Mouse (Mus musculus): ENCODE data around the gene Irs2. TPM values are rescaled to one million over a fixed set of nuclear protein-coding genes. Genes with fewer than 3 reads are reported as not detected.
A peak's percentile ranks its signal among the peaks of the same experiment; 100 is the strongest.

Gene Irs2
- polyA plus RNA-seq, 1 experiment from 2014 or later = 3.8 TPM

DNA sequence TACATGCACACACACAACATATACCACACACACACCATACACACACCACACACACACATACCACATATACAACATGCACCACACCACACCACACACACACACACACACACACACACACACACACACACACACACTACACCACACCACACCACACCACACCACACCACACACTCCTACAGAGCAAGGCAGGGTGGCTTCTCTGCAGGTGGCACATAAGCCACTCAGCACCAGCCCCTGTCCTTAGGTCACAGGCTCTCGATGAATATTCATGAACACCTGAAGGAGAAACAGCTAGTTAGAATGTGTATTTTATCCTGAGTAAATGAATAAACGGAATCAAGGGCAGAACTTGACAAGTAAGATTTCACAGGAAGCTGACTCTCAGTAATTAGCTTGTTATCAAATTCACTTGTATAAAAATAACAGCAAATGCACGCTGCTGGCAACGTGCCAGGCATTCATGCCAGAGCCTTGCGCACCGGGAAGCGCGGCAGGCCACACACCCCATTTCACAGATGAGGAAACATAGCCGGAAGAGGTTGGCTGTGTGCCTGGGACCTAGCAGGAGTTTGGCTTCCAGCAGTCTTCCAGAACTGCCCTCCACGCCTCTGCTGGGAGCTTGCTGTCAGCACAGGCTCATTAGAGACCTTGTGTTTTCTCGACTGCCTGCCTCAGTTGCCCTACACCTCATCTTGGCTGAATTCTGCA, 54.8 kb downstream of the Irs2 start:
- ATAC-seq = peak; percentile 55; the same call in 1 of the 2 replicates

DNA sequence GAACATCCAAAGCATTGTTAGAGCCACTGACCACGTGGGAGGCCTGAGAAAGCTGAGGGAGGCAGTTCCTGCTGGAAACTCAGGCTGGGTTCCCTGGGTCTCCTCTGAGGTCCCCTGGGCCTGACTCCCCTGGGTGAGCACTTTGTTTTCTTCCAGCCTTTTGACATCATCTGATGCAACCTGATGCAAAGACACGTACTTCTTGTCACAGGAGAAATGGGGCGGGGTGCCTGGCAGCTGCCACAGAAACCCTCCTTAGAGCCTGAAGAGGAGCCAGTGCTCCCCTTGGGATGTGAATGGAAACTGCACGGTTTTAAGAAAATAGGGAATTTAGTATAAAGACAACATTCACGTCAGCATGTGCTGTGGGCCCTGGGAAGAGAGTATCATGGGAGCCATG, 55.6 kb downstream of the Irs2 start:
- no peak overlapping the region for H3K27ac ChIP-seq (ENCODE audit: low read length)
- ATAC-seq = no peak

More for the DNA sequence above, 54.8 kb downstream of the Irs2 start:
- Histone ChIP-seq H3K9me3 (replicated peaks; ENCODE audit: control insufficient read depth, low read length, poor library complexity, severe bottlenecking) (no peaks in the 10 kb centered on the region), H3K27me3 (ENCODE audit: control insufficient read depth, insufficient read depth, low read depth, low read length) (no peaks in the 10 kb centered on the region), H3K36me3 (ENCODE audit: control insufficient read depth, insufficient read depth, low read length) (no peaks in the 10 kb centered on the region), H3K9ac (ENCODE audit: low read depth, low read length) (no peak overlapping the region), H3K4me1 (ENCODE audit: control insufficient read depth, insufficient read depth, low read length) (0 out of 2 replicates have a peak, but pooled peaks cover 8% of the 10 kb centered on the region), H3K4me3 (ENCODE audit: low read depth, low read length) (no peak overlapping the region), H3K4me2 (ENCODE audit: low read length) (no peak overlapping the region), H3K27ac (ENCODE audit: low read length) (no peak overlapping the region; the same call in 1 of the 2 replicates)
- WGBS = 17% methylated on average over 11 of the region's 11 CpGs

DNA sequence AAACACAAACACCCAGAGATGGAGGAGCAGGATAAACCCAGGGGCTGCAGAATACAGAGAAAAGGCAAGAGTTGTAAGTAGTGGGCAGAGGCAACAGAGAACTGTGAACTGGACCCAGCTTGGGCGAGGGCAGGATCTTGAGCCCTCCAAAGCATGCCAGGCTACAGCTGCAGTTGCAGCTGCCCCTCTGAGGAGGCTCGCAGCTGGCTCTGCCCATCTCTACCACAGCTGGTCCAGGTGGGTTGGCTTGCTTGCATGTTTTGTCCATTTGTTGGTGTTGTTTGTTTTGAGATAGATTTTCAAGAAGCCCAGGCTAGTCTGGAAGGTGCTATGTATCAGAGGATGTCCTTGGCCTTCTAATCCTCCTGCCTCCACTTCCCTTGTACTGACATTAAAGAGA, 56.0 kb downstream of the Irs2 start:
- Histone ChIP-seq H3K27ac (ENCODE audit: low read length) (no peak overlapping the region), H3K9ac (ENCODE audit: low read depth, low read length) (no peak overlapping the region), H3K9me3 (replicated peaks; ENCODE audit: control insufficient read depth, low read length, poor library complexity, severe bottlenecking) (no peaks in the 10 kb centered on the region), H3K4me3 (ENCODE audit: low read depth, low read length) (no peak overlapping the region), H3K4me2 (ENCODE audit: low read length) (no peak overlapping the region), H3K4me1 (ENCODE audit: control insufficient read depth, insufficient read depth, low read length) (0 out of 2 replicates have a peak, but pooled peaks cover 5% of the 10 kb centered on the region), H3K27me3 (ENCODE audit: control insufficient read depth, insufficient read depth, low read depth, low read length) (no peaks in the 10 kb centered on the region), H3K36me3 (ENCODE audit: control insufficient read depth, insufficient read depth, low read length) (no peaks in the 10 kb centered on the region)
- WGBS = 86% methylated on average over 2 of the region's 2 CpGs
- no peak for ATAC-seq

More for the DNA sequence above, 55.6 kb downstream of the Irs2 start:
- Histone ChIP-seq H3K36me3 (ENCODE audit: control insufficient read depth, insufficient read depth, low read length) (no peaks in the 10 kb centered on the region), H3K4me2 (ENCODE audit: low read length) (no peak overlapping the region), H3K4me1 (ENCODE audit: control insufficient read depth, insufficient read depth, low read length) (0 out of 2 replicates have a peak, but pooled peaks cover 7% of the 10 kb centered on the region), H3K27me3 (ENCODE audit: control insufficient read depth, insufficient read depth, low read depth, low read length) (no peaks in the 10 kb centered on the region), H3K9ac (ENCODE audit: low read depth, low read length) (no peak overlapping the region), H3K4me3 (ENCODE audit: low read depth, low read length) (no peak overlapping the region), H3K9me3 (replicated peaks; ENCODE audit: control insufficient read depth, low read length, poor library complexity, severe bottlenecking) (no peaks in the 10 kb centered on the region)
- 31% methylated on average over 5 of the region's 5 CpGs for WGBS

DNA sequence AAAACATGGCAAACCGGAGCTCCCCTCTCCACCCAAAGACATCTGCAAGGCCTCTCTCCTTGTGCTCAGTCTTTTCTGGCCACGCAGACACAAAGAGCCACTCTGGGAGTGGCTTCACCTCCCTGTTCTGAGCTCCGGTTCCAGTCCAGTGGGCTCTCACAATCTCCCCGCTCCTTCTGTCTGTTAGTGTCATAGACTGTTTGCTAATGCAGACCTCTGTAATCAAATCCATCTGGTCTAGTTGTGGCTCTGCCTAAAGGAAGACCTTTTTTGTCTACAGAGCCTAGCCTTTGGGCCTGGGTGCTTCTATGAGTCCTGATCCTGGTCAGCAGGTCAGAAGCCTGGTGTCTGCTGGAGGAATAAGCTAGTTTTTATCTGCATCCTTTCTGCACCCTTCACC, 56.7 kb downstream of the Irs2 start:
- no peak overlapping the region for H3K27ac ChIP-seq (ENCODE audit: low read length)
- H3K4me2 ChIP-seq (ENCODE audit: low read length) = no peak overlapping the region
- H3K27me3 ChIP-seq (ENCODE audit: control insufficient read depth, insufficient read depth, low read depth, low read length) = no peaks in the 10 kb centered on the region
- no peak overlapping the region for H3K9ac ChIP-seq (ENCODE audit: low read depth, low read length)
- H3K36me3 ChIP-seq (ENCODE audit: control insufficient read depth, insufficient read depth, low read length) = no peaks in the 10 kb centered on the region
- H3K9me3 ChIP-seq (replicated peaks; ENCODE audit: control insufficient read depth, low read length, poor library complexity, severe bottlenecking) = no peaks in the 10 kb centered on the region
- no peak for ATAC-seq
- peaks cover 9% of the 10 kb centered on the region for H3K4me1 ChIP-seq (ENCODE audit: control insufficient read depth, insufficient read depth, low read length)
- H3K4me3 ChIP-seq (ENCODE audit: low read depth, low read length) = no peak overlapping the region
- WGBS = 52% methylated on average over 4 of the region's 4 CpGs

DNA sequence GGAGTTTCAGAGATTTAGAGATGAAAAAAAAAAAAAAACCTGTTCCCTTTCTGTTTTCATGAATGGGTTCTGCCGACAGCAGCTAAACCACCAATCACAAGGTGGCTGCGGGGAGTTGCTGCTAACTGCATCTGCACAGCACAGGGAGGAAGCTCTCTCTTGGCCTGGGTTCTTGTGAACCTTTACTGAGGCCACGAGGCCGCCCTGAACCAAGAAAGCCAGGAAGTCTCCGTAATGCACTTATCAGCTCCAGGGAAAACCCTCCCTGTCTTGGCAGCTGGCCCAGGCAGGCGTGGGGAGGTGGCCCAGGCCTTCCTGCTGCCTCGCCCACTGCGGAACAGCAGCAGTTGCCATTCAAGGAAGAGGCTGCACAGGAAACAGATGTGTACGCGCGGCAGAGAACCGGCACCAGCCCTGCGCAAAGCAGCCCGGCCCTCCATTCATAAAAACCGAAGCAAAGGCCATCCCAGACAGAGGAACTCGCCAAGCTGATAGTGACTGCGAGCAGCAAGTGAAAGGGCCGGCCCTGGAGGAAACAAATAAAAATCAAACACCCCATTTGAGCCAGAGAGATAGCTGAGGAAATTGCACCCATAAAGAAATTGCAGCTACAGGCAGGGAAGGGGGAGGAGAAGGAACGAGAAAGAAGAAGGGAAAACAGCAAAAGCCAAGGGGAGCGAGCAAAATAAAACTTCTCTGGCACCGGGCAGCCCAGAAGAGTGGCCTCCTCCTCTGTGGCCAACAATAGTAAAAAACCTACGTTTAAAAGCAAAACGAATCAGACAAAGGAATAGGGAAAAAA, 62.1 kb downstream of the Irs2 start:
- WGBS = 4% methylated on average over 23 of the region's 23 CpGs
- H3K4me1 ChIP-seq (ENCODE audit: control insufficient read depth, insufficient read depth, low read length) = peaks cover 12% of the 10 kb centered on the region
- H3K27ac ChIP-seq (ENCODE audit: low read length) = peak overlapping the region; percentile 40
- H3K27me3 ChIP-seq (ENCODE audit: control insufficient read depth, insufficient read depth, low read depth, low read length) = no peaks in the 10 kb centered on the region
- H3K9me3 ChIP-seq (replicated peaks; ENCODE audit: control insufficient read depth, low read length, poor library complexity, severe bottlenecking) = no peaks in the 10 kb centered on the region
- ATAC-seq = peak; percentile 88
- H3K4me3 ChIP-seq (ENCODE audit: low read depth, low read length) = no peak overlapping the region
- H3K4me2 ChIP-seq (ENCODE audit: low read length) = peak overlapping the region; percentile 46
- no peaks in the 10 kb centered on the region for H3K36me3 ChIP-seq (ENCODE audit: control insufficient read depth, insufficient read depth, low read length)
- peak overlapping the region; percentile 27 for H3K9ac ChIP-seq (ENCODE audit: low read depth, low read length)

DNA sequence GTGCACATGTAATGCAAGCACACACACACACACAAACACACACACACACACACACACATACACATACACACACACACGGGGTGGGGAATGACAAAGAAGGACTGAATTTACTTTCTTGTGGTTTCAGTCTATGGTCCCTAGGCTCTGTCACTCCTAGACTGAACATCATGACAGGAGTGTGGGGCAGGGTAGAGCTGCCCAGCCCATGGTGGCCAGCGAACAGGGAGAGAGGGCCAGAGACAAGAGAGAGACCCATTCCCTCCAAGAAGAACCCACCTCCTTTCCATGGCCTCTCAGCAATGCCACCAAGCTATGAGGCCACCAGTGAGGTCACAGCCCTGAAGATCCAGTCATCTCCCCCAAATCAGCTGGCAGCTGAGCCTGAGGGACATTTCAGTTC, 62.8 kb downstream of the Irs2 start:
- Histone ChIP-seq H3K27me3 (ENCODE audit: control insufficient read depth, insufficient read depth, low read depth, low read length) (no peaks in the 10 kb centered on the region), H3K9ac (ENCODE audit: low read depth, low read length) (peak overlapping the region; percentile 27; the same call in 1 of the 2 replicates), H3K4me2 (ENCODE audit: low read length) (no peak overlapping the region), H3K4me3 (ENCODE audit: low read depth, low read length) (no peak overlapping the region), H3K4me1 (ENCODE audit: control insufficient read depth, insufficient read depth, low read length) (peaks cover 12% of the 10 kb centered on the region), H3K27ac (ENCODE audit: low read length) (no peak overlapping the region), H3K9me3 (replicated peaks; ENCODE audit: control insufficient read depth, low read length, poor library complexity, severe bottlenecking) (no peaks in the 10 kb centered on the region), H3K36me3 (ENCODE audit: control insufficient read depth, insufficient read depth, low read length) (no peaks in the 10 kb centered on the region)
- peak; percentile 56; the same call in 1 of the 2 replicates for ATAC-seq
- WGBS = 83% methylated on average over 1 of the region's 2 CpGs

DNA sequence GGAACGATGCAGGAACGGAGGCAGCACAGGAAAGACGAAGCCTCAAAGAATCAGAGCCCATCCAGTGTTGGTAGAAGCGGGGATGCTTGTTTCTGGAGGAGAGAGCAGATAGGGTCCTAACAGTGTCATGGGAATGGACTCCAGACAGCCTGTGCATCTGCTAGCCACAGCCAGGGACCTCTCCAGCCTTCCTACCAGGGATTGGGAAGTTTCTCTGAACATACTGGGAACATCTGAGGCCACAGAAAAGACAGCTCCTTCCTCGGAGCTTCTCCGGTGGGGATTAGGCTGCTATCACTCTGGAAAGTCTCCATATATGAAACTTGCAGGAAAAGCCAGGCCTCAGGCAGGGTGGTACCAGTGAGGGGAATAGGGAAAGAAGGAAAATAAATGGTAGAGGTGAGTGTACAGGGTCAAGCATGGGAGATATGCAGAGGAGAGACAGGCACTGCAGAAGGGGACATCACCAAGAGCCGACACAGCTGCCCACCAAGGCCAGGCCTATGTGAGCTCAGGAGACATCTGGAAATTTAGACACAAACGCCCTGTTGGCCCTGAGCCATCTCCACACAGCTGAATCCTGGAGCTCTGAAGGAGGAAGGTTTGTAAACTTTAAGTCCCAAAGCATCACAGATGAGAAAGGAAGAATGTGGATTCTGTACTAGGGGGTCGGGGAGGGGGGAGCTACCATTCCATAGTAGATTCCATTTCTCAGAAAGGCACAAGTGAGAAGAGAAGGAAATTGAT, 64.8 kb downstream of the Irs2 start:
- 83% methylated on average over 9 of the region's 9 CpGs for WGBS
- H3K36me3 ChIP-seq (ENCODE audit: control insufficient read depth, insufficient read depth, low read length) = no peaks in the 10 kb centered on the region

DNA sequence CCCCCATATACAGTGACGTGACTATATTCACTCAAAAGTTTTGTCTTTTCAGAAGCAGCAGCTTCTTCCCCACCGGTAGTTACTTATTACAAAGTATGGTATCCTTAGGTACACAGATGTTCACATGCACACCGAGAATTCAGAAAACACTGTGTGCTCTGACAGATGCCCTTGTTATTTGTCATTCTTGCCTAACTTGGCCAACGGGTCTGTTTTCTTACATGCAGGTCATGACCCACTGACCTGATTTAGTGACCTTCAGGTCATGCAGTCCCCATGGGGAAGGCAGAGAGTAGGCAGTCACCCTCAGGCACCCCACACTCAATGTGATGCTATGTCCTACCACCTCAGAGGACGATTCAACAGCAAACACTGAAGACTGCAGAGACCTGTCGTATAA, 68.4 kb downstream of the Irs2 start:
- Histone ChIP-seq H3K4me1 (ENCODE audit: control insufficient read depth, insufficient read depth, low read length) (no peaks in the 10 kb centered on the region), H3K9me3 (replicated peaks; ENCODE audit: control insufficient read depth, low read length, poor library complexity, severe bottlenecking) (no peaks in the 10 kb centered on the region), H3K27ac (ENCODE audit: low read length) (no peak overlapping the region), H3K4me3 (ENCODE audit: low read depth, low read length) (no peak overlapping the region), H3K9ac (ENCODE audit: low read depth, low read length) (no peak overlapping the region), H3K27me3 (ENCODE audit: control insufficient read depth, insufficient read depth, low read depth, low read length) (no peaks in the 10 kb centered on the region), H3K4me2 (ENCODE audit: low read length) (no peak overlapping the region), H3K36me3 (ENCODE audit: control insufficient read depth, insufficient read depth, low read length) (no peaks in the 10 kb centered on the region)
- no peak for ATAC-seq
- WGBS = 62% methylated on average over 6 of the region's 6 CpGs

More for the DNA sequence above, 64.8 kb downstream of the Irs2 start:
- no peak overlapping the region for H3K4me2 ChIP-seq (ENCODE audit: low read length)
- H3K27ac ChIP-seq (ENCODE audit: low read length) = no peak overlapping the region
- H3K4me1 ChIP-seq (ENCODE audit: control insufficient read depth, insufficient read depth, low read length) = peaks cover 12% of the 10 kb centered on the region
- H3K9me3 ChIP-seq (replicated peaks; ENCODE audit: control insufficient read depth, low read length, poor library complexity, severe bottlenecking) = no peaks in the 10 kb centered on the region
- H3K27me3 ChIP-seq (ENCODE audit: control insufficient read depth, insufficient read depth, low read depth, low read length) = no peaks in the 10 kb centered on the region
- no peak overlapping the region for H3K9ac ChIP-seq (ENCODE audit: low read depth, low read length)
- H3K4me3 ChIP-seq (ENCODE audit: low read depth, low read length) = no peak overlapping the region
- ATAC-seq = no peak
